Mouse (Mus musculus): ENCODE results near the gene Dnajc7. TPM values are rescaled to one million over a fixed set of nuclear protein-coding genes. Genes with fewer than 3 reads are reported as not detected.

Dnajc7 gene
- polyA plus RNA-seq, 1 experiment, result 165 TPM

GRCm38 (mm10) chr11:100607121-100607520 is 12.8 kb downstream of the Dnajc7 start:
- no peak for TF ChIP-seq POLR2A (IDR thresholded peaks at IDR 0.05; ENCODE audit: extremely low read depth, insufficient read depth, low read length)
- Histone ChIP-seq H3K4me3 (ENCODE audit: insufficient read depth, low read length) (no peak overlapping the region), H3K27ac (ENCODE audit: insufficient read depth, low read length) (no peak overlapping the region), H3K4me1 (ENCODE audit: control insufficient read depth, insufficient read depth, low read length) (peaks cover 19% of the 10 kb centered on the region)

GRCm38 (mm10) chr11:100605451-100605850 is 14.5 kb downstream of the Dnajc7 start:
- TF ChIP-seq CTCF (IDR thresholded peaks at IDR 0.05; ENCODE audit: extremely low read depth, insufficient read depth, low read length) (no peak), POLR2A (IDR thresholded peaks at IDR 0.05; ENCODE audit: extremely low read depth, insufficient read depth, low read length) (no peak)
- Histone ChIP-seq H3K4me1 (ENCODE audit: control insufficient read depth, insufficient read depth, low read length) (peaks cover 17% of the 10 kb centered on the region), H3K4me3 (ENCODE audit: insufficient read depth, low read length) (no peak overlapping the region), H3K27ac (ENCODE audit: insufficient read depth, low read length) (peak overlapping the region; percentile 28; the same call in 1 of the 2 replicates)

- peaks cover 13% of the 10 kb centered on the region for H3K4me1 ChIP-seq (ENCODE audit: control insufficient read depth, insufficient read depth, low read length)
- H3K27ac ChIP-seq (ENCODE audit: insufficient read depth, low read length), result peak overlapping the region; percentile 66; the same call in 1 of the 2 replicates
- no peak for TF ChIP-seq POLR2A (IDR thresholded peaks at IDR 0.05; ENCODE audit: extremely low read depth, insufficient read depth, low read length)
- no peak for TF ChIP-seq CTCF (IDR thresholded peaks at IDR 0.05; ENCODE audit: extremely low read depth, insufficient read depth, low read length)
- H3K4me3 ChIP-seq (ENCODE audit: insufficient read depth, low read length), result no peak overlapping the region
Observed at GRCm38 (mm10) chr11:100604321-100605005, 15.5 kb downstream of the Dnajc7 start.

- no peak overlapping the region for H3K4me3 ChIP-seq (ENCODE audit: insufficient read depth, low read length)
- TF ChIP-seq CTCF (IDR thresholded peaks at IDR 0.05; ENCODE audit: extremely low read depth, insufficient read depth, low read length), result no peak
- no peak for TF ChIP-seq POLR2A (IDR thresholded peaks at IDR 0.05; ENCODE audit: extremely low read depth, insufficient read depth, low read length)
- no peak overlapping the region; the same call in 1 of the 2 replicates for H3K27ac ChIP-seq (ENCODE audit: insufficient read depth, low read length)
- H3K4me1 ChIP-seq (ENCODE audit: control insufficient read depth, insufficient read depth, low read length), result peaks cover 13% of the 10 kb centered on the region
Observed at GRCm38 (mm10) chr11:100603813-100604212, 16.2 kb downstream of the Dnajc7 start.

- no peak overlapping the region for H3K27ac ChIP-seq (ENCODE audit: insufficient read depth, low read length)
- no peak overlapping the region for H3K4me3 ChIP-seq (ENCODE audit: insufficient read depth, low read length)
- TF ChIP-seq CTCF (IDR thresholded peaks at IDR 0.05; ENCODE audit: extremely low read depth, insufficient read depth, low read length), result no peak
- no peak for TF ChIP-seq POLR2A (IDR thresholded peaks at IDR 0.05; ENCODE audit: extremely low read depth, insufficient read depth, low read length)
- peaks cover 13% of the 10 kb centered on the region for H3K4me1 ChIP-seq (ENCODE audit: control insufficient read depth, insufficient read depth, low read length)
Observed at GRCm38 (mm10) chr11:100603155-100603554, 16.8 kb downstream of the Dnajc7 start.

GRCm38 (mm10) chr11:100601372-100601771 is 18.6 kb downstream of the Dnajc7 start:
- Histone ChIP-seq H3K27ac (ENCODE audit: insufficient read depth, low read length) (no peak overlapping the region), H3K4me1 (ENCODE audit: control insufficient read depth, insufficient read depth, low read length) (peaks cover 13% of the 10 kb centered on the region)
- no peak for TF ChIP-seq CTCF (IDR thresholded peaks at IDR 0.05; ENCODE audit: extremely low read depth, insufficient read depth, low read length)
- TF ChIP-seq POLR2A (IDR thresholded peaks at IDR 0.05; ENCODE audit: extremely low read depth, insufficient read depth, low read length), result no peak

GRCm38 (mm10) chr11:100598074-100598473 is 21.9 kb downstream of the Dnajc7 start:
- H3K4me3 ChIP-seq (ENCODE audit: insufficient read depth, low read length), result no peak overlapping the region
- TF ChIP-seq POLR2A (IDR thresholded peaks at IDR 0.05; ENCODE audit: extremely low read depth, insufficient read depth, low read length) (no peak), CTCF (IDR thresholded peaks at IDR 0.05; ENCODE audit: extremely low read depth, insufficient read depth, low read length) (no peak)
- no peaks in the 10 kb centered on the region; the same call in 1 of the 2 replicates for H3K4me1 ChIP-seq (ENCODE audit: control insufficient read depth, insufficient read depth, low read length)
- no peak overlapping the region for H3K27ac ChIP-seq (ENCODE audit: insufficient read depth, low read length)

More at GRCm38 (mm10) chr11:100601372-100601771, 18.6 kb downstream of the Dnajc7 start:
- no peak overlapping the region for H3K4me3 ChIP-seq (ENCODE audit: insufficient read depth, low read length)

GRCm38 (mm10) chr11:100595533-100595932 is 24.4 kb downstream of the Dnajc7 start:
- H3K27ac ChIP-seq (ENCODE audit: insufficient read depth, low read length), result no peak overlapping the region
- H3K4me1 ChIP-seq (ENCODE audit: control insufficient read depth, insufficient read depth, low read length), result no peaks in the 10 kb centered on the region
- TF ChIP-seq CTCF (IDR thresholded peaks at IDR 0.05; ENCODE audit: extremely low read depth, insufficient read depth, low read length), result no peak
- TF ChIP-seq POLR2A (IDR thresholded peaks at IDR 0.05; ENCODE audit: extremely low read depth, insufficient read depth, low read length), result no peak
- H3K4me3 ChIP-seq (ENCODE audit: insufficient read depth, low read length), result no peak overlapping the region

- no peak overlapping the region for H3K27ac ChIP-seq (ENCODE audit: insufficient read depth, low read length)
Observed at GRCm38 (mm10) chr11:100594608-100595007, 25.4 kb downstream of the Dnajc7 start.

GRCm38 (mm10) chr11:100592346-100593046 is 27.5 kb downstream of the Dnajc7 start:
- H3K27ac ChIP-seq (ENCODE audit: insufficient read depth, low read length), result no peak overlapping the region

More at GRCm38 (mm10) chr11:100594608-100595007, 25.4 kb downstream of the Dnajc7 start:
- Histone ChIP-seq H3K4me3 (ENCODE audit: insufficient read depth, low read length) (no peak overlapping the region), H3K4me1 (ENCODE audit: control insufficient read depth, insufficient read depth, low read length) (no peaks in the 10 kb centered on the region)
- TF ChIP-seq CTCF (IDR thresholded peaks at IDR 0.05; ENCODE audit: extremely low read depth, insufficient read depth, low read length) (no peak), POLR2A (IDR thresholded peaks at IDR 0.05; ENCODE audit: extremely low read depth, insufficient read depth, low read length) (no peak)

More at GRCm38 (mm10) chr11:100592346-100593046, 27.5 kb downstream of the Dnajc7 start:
- no peak overlapping the region for H3K4me3 ChIP-seq (ENCODE audit: insufficient read depth, low read length)
- TF ChIP-seq POLR2A (IDR thresholded peaks at IDR 0.05; ENCODE audit: extremely low read depth, insufficient read depth, low read length), result no peak
- no peak for TF ChIP-seq CTCF (IDR thresholded peaks at IDR 0.05; ENCODE audit: extremely low read depth, insufficient read depth, low read length)
- H3K4me1 ChIP-seq (ENCODE audit: control insufficient read depth, insufficient read depth, low read length), result no peaks in the 10 kb centered on the region
